Mouse (Mus musculus): ENCODE measurements around the gene Atg7. TPM values are rescaled to one million over a fixed set of nuclear protein-coding genes. Genes with fewer than 3 reads are reported as not detected.
"Not testable (repeated sequence)": the region's sequence is repeated elsewhere in the genome, so short reads cannot be mapped to it uniquely, and the experiment has no call there.

Gene Atg7
- 13.5 and 15.3 TPM in 2 replicates for polyA plus RNA-seq (2014; fragmentation: Nextera tagmentation; extraction: Ambion mirVana)

DNA sequence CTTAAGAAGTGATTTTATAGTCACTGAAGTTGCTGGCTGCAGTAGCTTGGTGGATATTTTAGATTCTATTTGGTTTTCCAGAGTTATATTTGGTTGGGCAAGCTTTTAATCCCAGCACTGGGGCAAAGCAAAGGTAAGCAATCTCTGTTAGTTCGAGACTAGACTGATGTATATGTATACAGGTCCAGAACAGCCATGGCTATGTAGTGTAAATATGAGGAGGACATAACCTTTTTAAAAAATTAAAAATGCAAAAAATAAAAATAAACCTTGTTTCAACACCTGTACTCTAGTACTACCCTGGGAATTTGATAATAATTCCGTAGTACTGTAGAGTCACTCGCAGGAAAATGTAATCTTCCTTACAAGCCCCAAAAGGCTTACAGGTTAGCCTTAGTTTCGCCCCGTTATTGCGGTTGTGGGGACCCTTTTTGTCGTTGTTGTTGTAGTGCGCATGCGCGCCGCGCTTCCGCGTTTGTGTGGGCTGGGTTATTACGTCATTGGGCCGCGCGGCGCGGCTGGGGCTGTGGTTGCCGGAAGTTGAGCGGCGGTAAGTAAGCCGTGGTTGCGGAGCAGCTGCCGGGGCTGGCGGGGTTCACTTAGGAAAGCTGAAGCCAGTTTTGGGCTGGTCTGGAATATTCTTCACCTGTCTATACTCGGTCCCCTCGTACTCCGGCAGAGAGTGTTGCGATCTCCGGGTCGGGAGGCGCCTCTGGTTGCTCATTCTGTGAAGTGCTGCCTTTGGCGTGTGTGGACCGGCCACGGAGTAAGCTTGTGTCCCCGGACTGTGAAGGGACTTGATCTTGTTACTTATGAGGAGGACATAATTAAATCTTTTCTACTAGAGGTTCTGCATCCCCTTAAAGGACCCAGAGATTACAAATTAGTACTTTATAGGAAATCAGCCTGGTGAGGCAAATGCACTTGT lies at the start of gene Atg7:
Gene Atg7, plus strand, starts transcription at position 497 of the 928 bp plus-strand sequence.
- Histone ChIP-seq H3K27me3 (ENCODE audit: control insufficient read depth, insufficient read depth, low read length) (no peaks in the 10 kb centered on the region), H3K9me3 (ENCODE audit: control insufficient read depth, low read length) (no peaks in the 10 kb centered on the region), H3K4me3 (ENCODE audit: low read depth, low read length) (peak within 1 kb of the TSS; percentile 73), H3K27ac (ENCODE audit: low read depth, low read length) (no peak within 1 kb of the TSS), H3K4me2 (replicated peaks; ENCODE audit: low read depth, low read length) (peak within 1 kb of the TSS; percentile 72), H3K36me3 (ENCODE audit: control insufficient read depth, insufficient read depth, low read length) (no peaks in the 10 kb centered on the region), H3K9ac (ENCODE audit: low read depth, low read length) (peak within 1 kb of the TSS; percentile 75), H3K4me1 (replicated peaks; ENCODE audit: control insufficient read depth, insufficient read depth, low read length) (no peaks in the 10 kb centered on the region; the same call in 1 of the 2 replicates)
- DNase-seq (ENCODE audit: low spot score) (peak; percentile 97), ATAC-seq (ENCODE audit: low FRiP score) (peak; percentile 80)
- WGBS: under 1% methylated on average over 38 of the region's 38 CpGs

- not testable (repeated sequence) for H3K4me1 ChIP-seq (replicated peaks; ENCODE audit: control insufficient read depth, insufficient read depth, low read length); H3K4me3 ChIP-seq (ENCODE audit: low read depth, low read length); H3K27me3 ChIP-seq (ENCODE audit: control insufficient read depth, insufficient read depth, low read length); DNase-seq (ENCODE audit: low spot score); H3K4me2 ChIP-seq (replicated peaks; ENCODE audit: low read depth, low read length); H3K36me3 ChIP-seq (ENCODE audit: control insufficient read depth, insufficient read depth, low read length); H3K9me3 ChIP-seq (ENCODE audit: control insufficient read depth, low read length); ATAC-seq (ENCODE audit: low FRiP score); H3K9ac ChIP-seq (ENCODE audit: low read depth, low read length); H3K27ac ChIP-seq (ENCODE audit: low read depth, low read length)
- under 1% methylated on average over 5 of the region's 17 CpGs for WGBS
Measured at GRCm38 (mm10) chr6:114614076-114614475, 28.8 kb upstream of the Atg7 start.

DNA sequence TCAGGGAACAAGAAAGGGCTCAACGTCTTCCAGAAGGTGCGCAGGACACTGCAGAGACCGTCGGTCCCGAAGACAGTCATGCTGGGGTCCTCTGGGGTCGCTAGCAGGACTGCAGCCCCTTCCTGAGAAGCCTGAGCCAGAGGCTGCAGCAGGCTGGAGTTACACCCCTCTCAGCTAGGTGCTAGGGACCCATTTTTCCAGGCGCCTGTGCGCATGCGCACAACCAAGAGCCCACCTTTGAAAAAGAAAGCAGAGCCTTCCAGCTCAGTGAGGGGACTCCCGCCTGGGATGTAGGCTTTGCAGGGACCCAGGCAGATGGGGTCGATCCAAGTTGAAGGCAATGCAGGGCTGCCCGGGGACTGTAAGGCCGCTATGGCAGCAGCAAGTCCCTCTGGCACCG lies 9.0 kb upstream of the Atg7 start:
- not testable (repeated sequence) for H3K4me3 ChIP-seq (ENCODE audit: low read depth, low read length); H3K9ac ChIP-seq (ENCODE audit: low read depth, low read length); H3K4me1 ChIP-seq (replicated peaks; ENCODE audit: control insufficient read depth, insufficient read depth, low read length); H3K9me3 ChIP-seq (ENCODE audit: control insufficient read depth, low read length); H3K36me3 ChIP-seq (ENCODE audit: control insufficient read depth, insufficient read depth, low read length); H3K4me2 ChIP-seq (replicated peaks; ENCODE audit: low read depth, low read length); ATAC-seq (ENCODE audit: low FRiP score); H3K27ac ChIP-seq (ENCODE audit: low read depth, low read length); H3K27me3 ChIP-seq (ENCODE audit: control insufficient read depth, insufficient read depth, low read length); DNase-seq (ENCODE audit: low spot score)
- WGBS: no CpG with 5 or more reads among the region's 14 CpGs

DNA sequence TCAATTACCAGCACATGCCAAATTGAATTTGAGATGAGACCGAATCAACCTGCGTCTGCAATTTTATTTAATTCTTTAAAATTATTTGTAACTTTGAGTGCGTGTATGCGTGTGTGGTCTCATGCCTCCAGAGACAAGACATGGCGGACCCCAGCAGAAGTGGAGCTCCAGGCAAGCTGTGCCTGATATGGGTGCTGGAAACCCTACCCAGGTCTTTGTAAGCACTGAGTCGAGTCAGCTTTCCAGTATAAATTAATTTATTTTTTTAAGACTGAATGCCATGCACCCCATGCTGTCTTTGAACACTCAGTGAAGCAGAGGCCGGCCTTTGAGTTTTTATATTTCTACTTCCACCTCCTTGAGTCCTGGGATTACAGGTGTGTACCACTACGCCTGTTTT lies 819 bp downstream of the Atg7 start:
- Histone ChIP-seq H3K9ac (ENCODE audit: low read depth, low read length) (no peak overlapping the region), H3K27ac (ENCODE audit: low read depth, low read length) (no peak overlapping the region), H3K4me1 (replicated peaks; ENCODE audit: control insufficient read depth, insufficient read depth, low read length) (no peaks in the 10 kb centered on the region; the same call in 1 of the 2 replicates), H3K9me3 (ENCODE audit: control insufficient read depth, low read length) (no peaks in the 10 kb centered on the region), H3K4me2 (replicated peaks; ENCODE audit: low read depth, low read length) (peak overlapping the region; percentile 72), H3K27me3 (ENCODE audit: control insufficient read depth, insufficient read depth, low read length) (no peaks in the 10 kb centered on the region), H3K4me3 (ENCODE audit: low read depth, low read length) (peak overlapping the region; percentile 73), H3K36me3 (ENCODE audit: control insufficient read depth, insufficient read depth, low read length) (no peaks in the 10 kb centered on the region)
- no peak for ATAC-seq (ENCODE audit: low FRiP score)
- no peak for DNase-seq (ENCODE audit: low spot score)
- WGBS: 49% methylated on average over 8 of the region's 8 CpGs

DNA sequence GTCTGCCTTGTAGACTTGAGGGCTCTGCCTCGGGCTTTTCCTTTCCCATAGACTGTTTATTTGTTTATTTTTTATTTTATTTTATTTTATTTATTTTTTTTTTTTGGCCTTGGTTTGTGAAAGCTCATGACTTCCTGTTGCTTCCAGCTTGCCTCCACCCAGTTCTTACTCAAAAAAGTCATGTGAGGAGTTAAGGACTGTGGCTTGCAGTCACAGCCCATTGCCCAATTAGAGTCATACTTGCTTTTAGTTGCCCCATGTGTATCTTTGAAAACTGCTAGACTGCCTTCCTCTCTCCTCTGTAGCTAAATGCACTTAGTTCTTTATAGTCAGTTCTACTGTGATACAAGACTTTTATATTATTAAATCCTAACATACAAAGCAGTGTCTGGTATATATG lies 1.6 kb downstream of the Atg7 start:
- H3K27ac ChIP-seq (ENCODE audit: low read depth, low read length): no peak overlapping the region
- ATAC-seq (ENCODE audit: low FRiP score): no peak
- 86% methylated on average over 1 of the region's 1 CpGs for WGBS

GRCm38 (mm10) chr6:114646201-114646600 lies 3.3 kb downstream of the Atg7 start:
- DNase-seq (ENCODE audit: low spot score) (no peak), ATAC-seq (ENCODE audit: low FRiP score) (no peak)
- Histone ChIP-seq H3K36me3 (ENCODE audit: control insufficient read depth, insufficient read depth, low read length) (no peaks in the 10 kb centered on the region), H3K9me3 (ENCODE audit: control insufficient read depth, low read length) (no peaks in the 10 kb centered on the region), H3K9ac (ENCODE audit: low read depth, low read length) (no peak overlapping the region), H3K4me3 (ENCODE audit: low read depth, low read length) (no peak overlapping the region), H3K27me3 (ENCODE audit: control insufficient read depth, insufficient read depth, low read length) (no peaks in the 10 kb centered on the region), H3K27ac (ENCODE audit: low read depth, low read length) (no peak overlapping the region), H3K4me2 (replicated peaks; ENCODE audit: low read depth, low read length) (no peak overlapping the region), H3K4me1 (replicated peaks; ENCODE audit: control insufficient read depth, insufficient read depth, low read length) (no peaks in the 10 kb centered on the region; the same call in 1 of the 2 replicates)
- 87% methylated on average over 1 of the region's 1 CpGs for WGBS

More for the DNA sequence above, 1.6 kb downstream of the Atg7 start:
- no peaks in the 10 kb centered on the region for H3K36me3 ChIP-seq (ENCODE audit: control insufficient read depth, insufficient read depth, low read length)
- H3K4me2 ChIP-seq (replicated peaks; ENCODE audit: low read depth, low read length): no peak overlapping the region
- no peaks in the 10 kb centered on the region; the same call in 1 of the 2 replicates for H3K4me1 ChIP-seq (replicated peaks; ENCODE audit: control insufficient read depth, insufficient read depth, low read length)
- H3K9ac ChIP-seq (ENCODE audit: low read depth, low read length): no peak overlapping the region
- no peaks in the 10 kb centered on the region for H3K9me3 ChIP-seq (ENCODE audit: control insufficient read depth, low read length)
- DNase-seq (ENCODE audit: low spot score): no peak
- no peak overlapping the region for H3K4me3 ChIP-seq (ENCODE audit: low read depth, low read length)
- H3K27me3 ChIP-seq (ENCODE audit: control insufficient read depth, insufficient read depth, low read length): no peaks in the 10 kb centered on the region

GRCm38 (mm10) chr6:114647011-114647410 lies 4.1 kb downstream of the Atg7 start:
- H3K36me3 ChIP-seq (ENCODE audit: control insufficient read depth, insufficient read depth, low read length): no peaks in the 10 kb centered on the region
- H3K9ac ChIP-seq (ENCODE audit: low read depth, low read length): no peak overlapping the region
- no peaks in the 10 kb centered on the region for H3K9me3 ChIP-seq (ENCODE audit: control insufficient read depth, low read length)
- 90% methylated on average over 6 of the region's 6 CpGs for WGBS
- DNase-seq (ENCODE audit: low spot score): no peak
- H3K4me1 ChIP-seq (replicated peaks; ENCODE audit: control insufficient read depth, insufficient read depth, low read length): no peaks in the 10 kb centered on the region; the same call in 1 of the 2 replicates
- H3K4me3 ChIP-seq (ENCODE audit: low read depth, low read length): no peak overlapping the region
- H3K4me2 ChIP-seq (replicated peaks; ENCODE audit: low read depth, low read length): no peak overlapping the region
- ATAC-seq (ENCODE audit: low FRiP score): no peak
- no peak overlapping the region for H3K27ac ChIP-seq (ENCODE audit: low read depth, low read length)
- no peaks in the 10 kb centered on the region for H3K27me3 ChIP-seq (ENCODE audit: control insufficient read depth, insufficient read depth, low read length)

DNA sequence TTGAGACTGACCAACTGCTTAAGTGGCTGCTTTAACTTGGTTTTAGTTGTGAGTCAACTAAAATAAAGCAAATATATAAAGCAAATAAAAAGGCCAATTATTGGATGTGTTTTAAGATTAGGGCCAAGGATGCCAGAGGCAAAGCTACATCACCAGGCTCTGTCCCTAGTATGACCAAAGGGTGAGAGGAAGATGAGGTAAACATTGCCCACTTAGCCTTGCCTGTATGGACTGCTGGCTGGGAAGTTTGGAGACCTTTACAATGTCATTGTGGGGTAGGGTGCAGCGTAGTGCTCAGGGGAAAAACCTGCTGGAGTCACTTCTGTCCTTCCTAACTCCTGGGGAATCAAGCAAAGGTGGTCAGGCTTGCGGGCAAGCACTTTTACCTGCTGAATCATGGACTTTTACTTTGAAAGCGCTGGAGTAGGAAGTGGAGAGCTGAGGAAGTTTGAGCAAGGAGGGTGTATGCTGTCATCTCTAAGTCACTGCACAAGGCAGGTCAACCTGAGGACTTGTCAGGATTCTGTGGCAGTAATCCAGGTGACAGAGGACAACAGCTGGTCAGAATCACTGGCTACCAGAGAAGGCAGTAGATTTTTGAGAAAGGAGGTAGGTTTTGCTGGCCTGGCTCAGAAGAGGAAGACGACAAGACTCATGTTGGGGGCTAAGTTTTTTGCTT lies 5.6 kb downstream of the Atg7 start:
- H3K4me2 ChIP-seq (replicated peaks; ENCODE audit: low read depth, low read length): no peak overlapping the region
- H3K36me3 ChIP-seq (ENCODE audit: control insufficient read depth, insufficient read depth, low read length): no peaks in the 10 kb centered on the region
- no peaks in the 10 kb centered on the region for H3K9me3 ChIP-seq (ENCODE audit: control insufficient read depth, low read length)
- 84% methylated on average over 4 of the region's 4 CpGs for WGBS
- no peaks in the 10 kb centered on the region for H3K27me3 ChIP-seq (ENCODE audit: control insufficient read depth, insufficient read depth, low read length)
- H3K27ac ChIP-seq (ENCODE audit: low read depth, low read length): no peak overlapping the region
- no peak overlapping the region for H3K9ac ChIP-seq (ENCODE audit: low read depth, low read length)
- DNase-seq (ENCODE audit: low spot score): no peak
- H3K4me3 ChIP-seq (ENCODE audit: low read depth, low read length): no peak overlapping the region
- no peak for ATAC-seq (ENCODE audit: low FRiP score)
- no peaks in the 10 kb centered on the region; the same call in 1 of the 2 replicates for H3K4me1 ChIP-seq (replicated peaks; ENCODE audit: control insufficient read depth, insufficient read depth, low read length)
